Mouse (Mus musculus): Measurements from ENCODE around the gene Dpm1. TPM values are rescaled to one million over a fixed set of nuclear protein-coding genes. Genes with fewer than 3 reads are reported as not detected.

Gene Dpm1
- total RNA-seq, 2 experiments from 2014 or later, result 93.0 to 109 TPM

GRCm38 (mm10) chr2:168168892-168169799 is 61.2 kb downstream of the Dpm1 start:
- DNase-seq (ENCODE audit: low spot score in 2 of 2), result no peak

GRCm38 (mm10) chr2:168167781-168168180 is 62.6 kb downstream of the Dpm1 start:
- no peak for DNase-seq (ENCODE audit: low spot score in 2 of 2)

- no peak for DNase-seq (ENCODE audit: low spot score in 2 of 2)
Measured at GRCm38 (mm10) chr2:168166750-168167460, 63.5 kb downstream of the Dpm1 start.

DNA sequence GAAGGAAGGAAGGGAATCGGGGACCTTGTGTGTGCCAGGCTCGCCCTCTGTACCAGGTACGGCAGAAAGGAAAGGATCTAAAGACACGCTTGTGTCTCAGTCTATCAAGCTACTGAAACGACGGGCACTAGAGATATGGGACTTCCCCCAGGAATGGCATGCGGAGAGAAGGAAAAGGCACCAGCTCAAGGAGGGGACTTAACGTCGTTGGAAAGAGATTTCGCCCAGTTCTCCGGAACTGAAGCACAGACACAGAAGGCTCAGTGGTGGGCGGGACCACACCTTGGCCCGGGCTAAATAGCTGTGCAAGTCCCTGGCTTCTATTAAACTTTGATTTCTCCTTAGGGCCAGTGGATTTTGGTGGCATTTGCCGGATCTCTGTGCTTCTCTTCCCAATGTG is 68.4 kb downstream of the Dpm1 start:
- no peak for DNase-seq (ENCODE audit: low spot score in 2 of 2)

DNA sequence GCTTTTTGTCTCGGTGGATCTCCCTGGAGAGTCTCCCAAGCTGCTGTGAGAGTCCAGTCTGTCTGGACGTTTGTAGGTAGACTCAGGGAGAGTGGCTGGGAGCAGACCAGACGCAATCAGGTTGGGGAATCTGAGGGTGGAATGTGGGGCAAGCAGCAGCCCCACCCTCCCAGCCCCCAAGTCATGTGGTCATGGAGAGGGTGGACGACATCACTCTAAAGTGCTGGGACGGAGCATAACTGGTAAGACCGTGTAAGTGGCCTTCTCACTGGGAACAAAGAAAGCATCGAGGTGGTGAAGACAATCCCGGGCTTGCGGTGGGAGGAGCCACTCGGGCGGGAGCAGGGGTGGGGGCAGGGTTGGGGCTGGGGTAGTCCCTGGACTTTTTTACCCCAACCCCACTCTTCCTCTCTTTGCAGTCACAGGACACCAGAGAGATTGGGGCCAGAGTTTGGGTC is 68.8 kb downstream of the Dpm1 start:
- no peak for DNase-seq (ENCODE audit: low spot score in 2 of 2)

DNA sequence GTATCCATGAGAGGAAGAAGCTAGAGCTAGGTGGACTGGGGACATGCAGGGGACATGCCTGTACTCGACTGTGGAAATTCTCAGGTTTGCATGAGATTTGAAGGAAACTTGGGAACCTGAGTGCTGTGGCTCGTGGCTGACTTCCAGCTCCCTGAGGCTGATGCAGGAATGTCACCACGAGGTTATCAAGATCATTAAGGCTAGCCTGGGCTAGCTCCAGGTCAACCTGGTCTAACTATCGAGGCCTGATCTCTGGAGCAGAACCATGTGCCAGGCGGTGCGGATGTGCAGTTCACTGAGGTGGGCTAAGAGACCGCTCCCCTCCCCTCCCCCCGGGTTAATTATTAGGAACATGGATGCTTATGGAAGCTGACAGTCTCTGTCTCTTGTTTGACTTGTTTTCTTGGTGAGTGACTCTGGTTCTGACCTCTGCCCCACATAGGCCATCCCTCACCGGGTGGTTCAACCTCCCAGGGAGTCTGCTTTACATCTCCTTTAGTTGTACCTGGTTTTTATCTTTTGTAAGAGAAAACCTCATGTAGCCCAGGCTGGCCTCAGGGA is 69.9 kb downstream of the Dpm1 start:
- DNase-seq (ENCODE audit: low spot score in 2 of 2), result no peak

Small RNA genes lying within 50 kb of the gene (microRNA-seq; reads per million reads assigned to microRNA genes)
- not detected for gene Gm24561

Other genes with a start within 250 kb of the Dpm1 start
- 1 to 10 TPM; 5.2 to 5.4 TPM for gene Ripor3, start 220.0 kb downstream of the Dpm1 start, total RNA-seq (2021)
- 1 to 10 TPM; 2.7 to 9.6 TPM for gene Pard6b, start 149.6 kb downstream of the Dpm1 start, total RNA-seq (2021)
- 10 to 100 TPM; 81.3 to 94.6 TPM for gene Adnp, start 23.5 kb downstream of the Dpm1 start, total RNA-seq (2021)
- 10 to 100 TPM; 34.4 to 43.4 TPM for gene Gm20716, start 227 bp downstream of the Dpm1 start, total RNA-seq (2021)
- gene Mocs3, start within 50 bp of the Dpm1 start, total RNA-seq (2021), result 10 to 100 TPM; 13.4 to 13.6 TPM
- gene Kcng1, start 51.1 kb upstream of the Dpm1 start, total RNA-seq (2021), result under 1 TPM; 0.25 to 0.48 TPM

All from adrenal gland, postnatal 4 days (tissue).